Mouse (Mus musculus) heart, adult 2 months (tissue): ENCODE data around the gene Rras2.

Experiments used
- CTCF ChIP-seq: fragments of 200-600 bp; IDR thresholded peaks from 2 replicates; pipeline ENCODE4 v1.8.1; 2022; ENCODE audit warnings: antibody characterized with exemption, mild to moderate bottlenecking, moderate library complexity
- EP300 ChIP-seq: fragments of 200-500 bp; IDR thresholded peaks from 2 replicates; pipeline ENCODE4 v1.6.1; 2011; ENCODE audit warnings: low read depth, low read length, control low read depth; ENCODE audit not compliant: insufficient read depth

DNA sequence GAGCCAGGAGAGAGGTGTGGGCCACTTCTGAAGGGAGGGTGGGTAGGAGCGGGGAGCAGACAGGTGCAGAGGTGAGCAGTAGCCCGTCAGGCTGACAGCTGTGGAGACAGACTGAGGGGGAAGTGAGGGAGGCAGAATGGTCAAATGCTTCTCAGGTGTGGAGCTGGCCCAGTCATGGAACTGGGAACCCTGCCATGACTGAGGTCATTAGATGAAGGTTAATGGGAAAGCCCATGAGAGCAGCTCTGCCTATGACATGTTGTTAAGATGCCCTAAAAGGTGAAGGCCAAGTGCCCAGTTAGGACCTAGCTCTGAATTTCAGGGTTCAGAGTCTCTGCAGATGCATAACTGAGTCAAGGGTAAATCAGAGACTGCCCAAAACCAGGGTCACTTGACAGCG, 98.7 kb downstream of the Rras2 start:
- no peak for TF ChIP-seq CTCF
- no peak for TF ChIP-seq EP300
